Mouse (Mus musculus) layer of hippocampus, postnatal 10 days (tissue): Measurements from ENCODE around the gene Immp2l. TPM values are rescaled to one million over a fixed set of nuclear protein-coding genes. Genes with fewer than 3 reads are reported as not detected.

Source experiments
- DNase-seq, 2 experiments: peaks; one replicate each; pipeline ENCODE4 v3.0.0; 2021; ENCODE audit warnings: low spot score in 2 of 2
- total RNA-seq, 2 experiments: library from RNA; stranded (reverse); gene quantifications; 2 replicates each; pipeline ENCODE4 v1.2.3; 2021

Gene Immp2l
- total RNA-seq, 2 experiments from 2014 or later: 3.3 to 5.7 TPM

DNA sequence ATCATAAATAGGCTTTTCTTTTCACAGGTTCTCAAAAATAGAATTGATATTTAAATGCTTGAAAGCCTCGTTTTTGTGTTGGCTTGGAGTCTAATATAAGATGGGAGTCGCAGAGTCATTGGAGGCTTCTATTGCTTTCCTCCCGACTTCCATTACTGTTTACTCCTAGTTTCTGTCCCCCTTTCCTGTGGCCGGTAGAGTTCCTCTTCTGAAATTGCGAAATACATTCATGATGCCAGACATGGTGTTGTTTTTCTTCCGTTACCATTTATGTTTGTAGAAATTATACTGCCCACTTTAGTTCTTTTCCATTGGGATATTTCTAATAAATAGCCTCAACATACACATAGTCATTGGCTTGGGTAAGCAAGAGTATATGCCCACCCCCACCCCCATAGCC, 289.5 kb downstream of the Immp2l start:
- no peak for DNase-seq

DNA sequence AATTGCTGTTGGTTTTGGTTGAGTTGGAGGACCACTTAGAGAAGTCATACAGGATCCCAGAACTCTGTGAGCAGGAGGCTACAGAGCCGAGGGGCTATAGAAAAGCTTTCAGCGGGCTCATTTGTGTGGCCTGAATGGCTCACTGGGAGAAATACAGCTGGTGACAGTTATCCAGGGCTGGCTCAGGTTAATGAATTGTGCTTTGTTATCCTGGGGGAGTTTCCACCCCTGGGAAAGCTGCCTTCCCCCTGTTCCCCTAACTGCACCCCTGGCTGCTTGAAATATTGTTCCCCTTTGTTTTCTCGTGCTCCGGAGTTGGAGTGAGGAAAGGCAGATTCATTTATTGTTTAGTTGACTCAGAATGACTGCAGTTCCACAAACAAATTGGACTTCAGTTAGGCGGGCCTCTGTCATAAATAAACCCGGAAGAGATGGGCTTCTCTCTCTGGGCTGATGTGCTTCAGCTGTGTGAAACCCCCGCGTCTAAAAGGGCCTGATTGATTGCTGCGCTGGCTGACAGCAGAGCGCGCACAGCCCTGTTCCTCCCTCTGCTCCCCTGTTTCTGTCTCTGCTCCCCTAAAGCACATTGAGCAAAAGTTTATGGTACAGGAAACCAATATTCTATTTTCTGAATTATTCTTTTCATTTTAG, 291.0 kb downstream of the Immp2l start:
- DNase-seq: peak in 1 of 2 experiments; percentile 11

DNA sequence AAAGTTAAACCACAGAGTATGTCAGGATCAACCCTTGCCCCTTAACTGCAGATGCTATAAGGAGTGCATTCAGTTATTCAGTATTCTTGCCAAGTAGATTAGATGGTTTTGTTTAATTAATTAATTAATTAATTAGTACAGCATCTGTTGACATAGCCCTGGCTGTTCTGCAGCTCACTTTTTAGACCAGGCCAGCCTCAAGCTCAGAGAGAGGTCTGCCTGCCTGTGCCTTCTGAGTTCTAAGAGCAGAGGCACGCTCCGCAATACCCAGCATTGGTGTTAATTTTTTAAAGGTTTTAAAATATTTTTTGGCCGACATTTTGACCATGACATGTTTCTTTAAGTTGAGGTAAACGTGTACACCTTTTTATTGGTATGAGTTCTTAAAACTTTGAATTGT, 292.0 kb downstream of the Immp2l start:
- DNase-seq: no peak

DNA sequence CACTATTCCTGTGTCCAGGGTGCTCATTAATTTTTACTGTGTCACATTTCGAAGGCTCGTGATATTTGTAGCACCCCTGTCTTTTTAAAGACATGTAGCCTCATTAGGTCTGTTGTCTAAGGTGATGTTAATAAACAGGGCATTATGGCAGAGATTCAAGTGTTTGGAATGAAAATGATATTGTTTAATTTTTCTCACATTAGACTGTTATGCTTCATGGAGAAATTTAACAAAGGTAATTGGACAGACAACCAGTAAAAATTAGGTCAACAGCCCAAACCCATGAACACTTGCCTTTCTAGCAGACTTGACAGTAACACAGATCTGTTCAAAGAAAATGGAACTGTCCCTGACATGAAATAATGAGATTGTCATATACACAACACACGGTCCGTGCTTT, 292.5 kb downstream of the Immp2l start:
- DNase-seq: no peak

DNA sequence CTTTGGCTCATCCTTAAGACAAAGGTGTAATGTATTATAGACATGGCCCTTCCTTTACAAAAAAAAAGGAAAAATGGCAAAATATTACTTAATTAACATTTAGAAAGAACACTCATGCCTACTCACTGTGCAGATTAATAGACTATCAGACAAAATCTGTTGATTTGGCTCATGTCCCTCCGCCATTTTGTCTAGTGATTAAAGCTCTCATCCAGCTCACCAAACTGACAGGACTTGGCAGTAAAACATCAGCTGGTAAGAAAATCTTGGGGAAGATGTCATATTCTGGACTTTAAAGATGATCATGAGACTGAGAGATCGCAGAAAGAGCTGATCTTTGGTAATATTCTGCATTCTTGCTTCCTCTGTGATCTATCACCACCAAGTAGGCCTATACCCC, 293.5 kb downstream of the Immp2l start:
- DNase-seq: peak in 1 of 2 experiments; percentile 19

DNA sequence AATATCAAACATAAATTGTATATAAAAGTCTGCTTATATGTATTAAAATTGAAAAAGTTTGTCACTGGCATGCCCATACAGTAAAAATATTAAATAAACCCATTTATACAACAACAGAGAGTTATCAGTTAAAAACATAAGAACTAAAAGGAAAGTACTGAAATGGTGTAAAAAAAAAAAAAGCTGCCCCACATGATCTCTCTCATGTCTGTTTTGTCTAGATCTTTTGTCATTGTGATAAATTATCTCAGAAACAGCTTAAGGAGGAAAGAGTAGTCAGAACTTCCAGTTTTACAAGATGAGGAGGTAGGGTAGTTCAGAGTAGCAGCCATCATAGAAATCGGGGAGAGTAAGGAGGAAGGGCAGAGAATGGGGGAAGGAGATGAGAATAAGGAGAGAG, 298.1 kb downstream of the Immp2l start:
- DNase-seq: no peak

DNA sequence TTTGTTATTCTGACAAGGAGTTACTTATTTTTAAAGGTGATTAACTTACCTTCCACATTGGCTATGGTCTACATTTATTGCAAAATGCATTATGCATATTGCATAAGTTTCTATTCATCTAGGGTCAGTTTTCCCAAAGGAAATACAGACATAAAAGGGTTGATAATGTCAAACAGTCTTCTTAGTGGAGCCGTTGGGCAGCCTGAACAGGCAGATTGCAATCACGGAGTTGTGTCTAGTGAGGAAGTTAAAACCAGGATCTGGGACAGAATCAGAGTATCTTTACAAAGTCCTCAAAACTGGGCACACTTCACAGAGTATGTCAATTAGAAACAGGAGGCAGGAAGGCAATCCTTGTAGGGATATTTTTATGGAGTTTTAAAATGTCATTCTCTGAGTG, 300.5 kb downstream of the Immp2l start:
- DNase-seq: no peak

DNA sequence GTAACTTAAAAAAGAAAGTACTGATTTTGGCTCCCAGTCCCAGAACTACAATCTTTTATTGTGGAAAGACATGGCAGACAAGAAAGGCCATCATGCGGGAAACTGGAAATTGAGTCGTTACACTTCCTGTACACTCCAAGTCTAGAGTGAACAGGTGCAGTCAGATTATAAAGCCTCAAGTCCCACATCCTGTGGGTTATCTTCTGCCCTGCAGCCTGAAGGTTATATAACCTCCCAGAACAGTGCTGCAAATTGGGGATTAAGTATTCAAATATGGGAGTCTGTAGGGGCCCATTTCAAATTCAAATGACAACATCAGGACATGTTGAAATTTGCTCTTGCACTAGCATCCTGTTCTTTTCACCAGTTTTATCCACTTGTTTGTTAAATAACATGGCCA, 301.9 kb downstream of the Immp2l start:
- no peak for DNase-seq

DNA sequence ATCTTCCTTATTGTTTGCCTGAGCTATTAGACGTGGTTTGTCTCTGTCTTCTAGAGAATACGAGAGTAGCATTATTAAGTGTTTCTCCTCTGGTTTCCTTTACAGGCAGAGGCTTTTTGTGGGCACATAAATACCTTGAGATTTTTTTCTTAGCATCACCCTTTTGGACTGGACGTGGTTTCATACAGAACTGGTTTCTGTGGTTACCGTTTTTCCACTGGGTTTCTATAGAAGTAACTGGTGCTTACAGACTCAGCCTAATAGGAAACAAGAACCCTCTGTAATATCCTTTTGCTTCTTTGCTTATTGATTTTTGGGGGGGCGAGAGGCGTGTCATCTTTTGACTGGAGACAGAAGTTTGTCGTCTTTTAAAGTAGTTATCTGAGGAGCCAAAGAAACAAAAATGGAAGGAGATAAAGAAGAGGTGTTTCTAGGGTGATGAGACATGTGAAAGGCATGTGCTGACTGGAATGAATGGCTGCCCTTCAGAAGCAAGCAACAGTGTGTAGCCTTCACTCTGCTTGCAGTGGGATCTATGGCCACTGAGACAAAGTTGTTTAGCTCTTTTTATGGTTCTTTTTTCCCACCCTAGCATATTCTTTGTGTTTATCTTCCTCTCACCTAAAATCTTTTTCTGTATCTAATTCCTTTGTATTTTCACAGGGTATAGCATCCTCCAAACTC, 307.2 kb downstream of the Immp2l start:
- DNase-seq: no peak

DNA sequence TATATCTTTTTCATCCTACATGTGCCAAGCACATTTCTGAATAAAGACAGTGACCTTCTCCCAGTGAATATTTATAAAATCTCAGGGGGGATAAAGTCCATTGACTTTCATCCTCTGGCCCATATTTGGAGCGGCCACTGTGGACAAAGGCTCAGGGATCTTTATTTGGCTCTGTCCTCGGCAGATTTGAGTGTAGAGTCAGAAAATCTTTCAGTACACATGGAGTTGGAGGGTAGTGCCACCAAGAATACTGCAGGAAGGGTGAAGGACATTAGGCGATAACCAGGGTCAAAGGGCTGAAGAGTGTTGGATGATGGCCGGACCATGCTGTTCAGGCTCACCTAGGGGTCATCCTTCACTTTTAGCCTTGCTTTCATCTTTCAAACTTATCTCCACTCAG, 321.7 kb downstream of the Immp2l start:
- no peak for DNase-seq

DNA sequence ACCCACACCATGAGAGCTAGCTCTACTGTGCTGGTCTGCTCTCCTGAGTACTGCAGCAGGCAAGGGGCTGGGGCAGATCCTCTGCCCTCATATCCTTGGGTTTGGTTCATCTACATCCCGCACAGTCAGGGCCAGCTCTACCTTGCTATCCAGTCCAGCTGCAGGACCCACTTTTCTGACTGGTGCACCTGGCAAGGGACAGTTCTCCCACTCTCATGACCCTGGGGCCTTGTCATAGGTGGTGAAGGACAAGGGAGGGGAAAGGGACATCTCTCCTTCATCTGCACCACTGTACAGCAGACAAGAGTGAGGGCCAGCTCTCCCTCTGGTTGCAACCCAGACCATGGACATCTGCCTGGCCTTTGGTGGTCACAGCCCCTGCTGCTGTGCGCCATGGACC, 323.6 kb downstream of the Immp2l start:
- no peak for DNase-seq

DNA sequence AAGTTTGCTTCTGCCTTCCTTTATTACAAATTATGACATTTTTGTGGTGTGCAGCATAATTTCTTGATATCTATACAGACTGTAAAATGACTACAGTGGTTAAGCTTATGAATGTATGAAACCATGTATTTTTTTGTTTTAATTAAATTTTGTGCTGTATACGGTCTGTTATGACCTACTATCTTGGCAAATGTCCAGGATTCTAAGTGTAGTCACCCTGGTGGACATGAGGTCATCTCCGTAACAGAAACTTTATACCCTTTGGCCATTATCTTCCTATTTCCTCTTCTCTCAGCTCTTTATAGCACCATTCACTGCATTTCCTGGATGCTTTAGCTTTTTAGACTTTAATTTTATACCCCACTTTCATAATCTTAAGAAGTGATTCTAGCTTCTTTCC, 325.5 kb downstream of the Immp2l start:
- DNase-seq: no peak

DNA sequence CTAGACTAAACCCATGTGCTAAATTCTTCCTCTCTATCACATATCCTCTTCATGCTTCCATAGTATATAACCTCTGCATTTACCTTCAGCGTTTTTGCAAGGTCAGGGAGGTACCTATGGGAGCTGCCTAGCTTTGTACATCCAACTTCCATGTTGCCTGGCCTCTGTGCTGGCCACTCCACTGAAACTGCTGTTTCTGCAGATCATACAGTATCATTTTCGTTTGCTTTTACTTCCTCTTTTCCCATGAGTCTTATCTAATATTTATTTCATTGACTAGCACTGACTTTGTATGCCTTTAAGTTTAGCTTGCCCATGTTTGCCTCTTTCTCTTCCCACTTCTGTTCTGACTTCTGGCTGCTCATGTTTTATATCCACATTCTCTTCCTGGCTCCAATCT, 325.9 kb downstream of the Immp2l start:
- DNase-seq: no peak

DNA sequence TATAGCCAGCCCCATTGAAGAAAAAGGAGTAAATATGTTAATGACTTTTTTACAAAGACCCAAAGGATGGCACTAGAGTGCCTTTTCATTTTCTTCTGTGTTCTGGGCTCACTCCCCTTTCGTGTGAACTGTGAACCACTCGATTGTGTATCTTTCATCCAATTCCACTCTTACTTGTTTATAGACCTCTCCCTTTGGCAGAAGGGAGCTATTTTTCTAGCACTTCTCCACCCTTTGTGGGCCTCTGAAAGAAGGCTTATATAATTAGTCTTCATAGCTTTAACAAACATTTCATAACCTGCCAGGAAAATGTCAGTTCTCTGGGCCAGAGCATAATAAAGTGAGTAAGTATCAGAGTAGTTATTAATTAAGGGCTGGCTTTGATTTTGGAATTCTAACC, 327.4 kb downstream of the Immp2l start:
- no peak for DNase-seq

DNA sequence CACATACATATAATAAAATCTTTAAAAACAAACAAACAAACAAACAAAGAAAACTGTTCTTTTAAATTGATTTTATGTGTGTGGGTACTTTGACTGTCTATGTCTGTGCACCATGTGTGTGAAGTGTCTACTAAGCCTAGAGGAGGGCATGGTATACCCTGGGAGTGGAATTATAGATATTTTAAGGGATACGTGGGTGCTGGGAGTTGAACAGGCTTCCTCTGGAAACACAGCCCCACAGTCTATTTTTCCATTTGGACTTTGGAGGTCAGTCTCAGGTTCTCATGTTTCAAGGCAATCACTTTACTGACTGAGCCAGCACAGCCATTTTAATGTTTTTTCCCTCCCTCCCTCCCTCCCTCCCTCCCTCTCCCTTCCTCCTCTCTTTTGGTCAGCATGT, 331.0 kb downstream of the Immp2l start:
- DNase-seq: no peak

DNA sequence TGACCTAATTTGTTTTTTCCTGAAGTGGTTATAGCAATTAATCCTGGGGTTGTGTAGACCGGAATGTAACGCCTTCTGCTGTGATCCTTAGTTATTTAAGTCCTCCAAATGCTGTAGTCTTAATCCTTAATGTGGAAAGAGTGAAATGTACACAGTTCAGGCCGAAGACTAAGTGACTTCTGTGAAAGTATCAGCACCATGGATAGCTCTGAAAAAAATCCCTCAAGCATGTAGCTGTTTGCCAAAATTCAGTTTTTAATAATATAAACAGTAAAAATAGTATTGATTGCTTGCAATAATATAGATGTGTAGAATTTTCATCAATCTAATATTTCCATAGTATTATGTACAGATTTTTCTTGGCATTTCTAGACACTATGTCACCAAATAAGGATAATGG, 332.1 kb downstream of the Immp2l start:
- no peak for DNase-seq

DNA sequence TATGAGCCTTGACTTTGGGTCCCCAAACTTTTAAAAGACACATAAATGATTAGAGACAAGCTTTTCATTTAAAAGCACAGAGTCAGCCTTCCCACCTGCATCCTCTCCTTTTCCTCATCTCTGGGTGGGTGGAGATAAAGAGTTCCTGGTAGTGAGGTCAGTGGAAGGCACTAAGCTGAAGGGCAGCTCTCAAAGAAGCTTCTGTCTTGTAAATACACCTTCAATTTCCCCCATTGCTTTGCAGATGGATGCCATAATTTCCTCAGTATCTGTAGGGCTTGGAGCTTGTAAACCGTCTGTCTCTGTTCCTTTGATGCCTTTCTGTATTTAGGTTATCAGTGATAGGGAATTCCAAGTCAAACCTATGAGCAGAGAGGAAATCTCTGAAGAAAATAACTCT, 362.8 kb downstream of the Immp2l start:
- DNase-seq: no peak

DNA sequence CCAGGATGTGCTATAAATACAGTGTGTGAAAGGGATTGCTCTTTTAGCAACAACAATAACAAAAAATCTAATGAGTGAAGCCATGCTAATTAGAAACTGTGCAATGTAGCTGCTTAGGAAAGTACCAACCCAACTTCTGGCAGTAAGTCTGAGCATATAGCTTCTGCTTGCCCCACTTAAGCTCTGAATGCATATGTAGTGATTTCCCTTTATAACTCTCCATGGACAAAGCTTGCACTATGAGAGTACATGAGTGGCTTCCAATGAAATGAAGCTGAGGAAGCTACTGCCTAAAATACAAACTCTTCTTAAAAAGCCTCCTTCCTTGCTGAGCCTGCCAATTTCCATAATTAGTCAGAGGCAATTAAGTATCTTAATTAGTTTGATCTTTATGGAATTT, 370.3 kb downstream of the Immp2l start:
- no peak for DNase-seq

DNA sequence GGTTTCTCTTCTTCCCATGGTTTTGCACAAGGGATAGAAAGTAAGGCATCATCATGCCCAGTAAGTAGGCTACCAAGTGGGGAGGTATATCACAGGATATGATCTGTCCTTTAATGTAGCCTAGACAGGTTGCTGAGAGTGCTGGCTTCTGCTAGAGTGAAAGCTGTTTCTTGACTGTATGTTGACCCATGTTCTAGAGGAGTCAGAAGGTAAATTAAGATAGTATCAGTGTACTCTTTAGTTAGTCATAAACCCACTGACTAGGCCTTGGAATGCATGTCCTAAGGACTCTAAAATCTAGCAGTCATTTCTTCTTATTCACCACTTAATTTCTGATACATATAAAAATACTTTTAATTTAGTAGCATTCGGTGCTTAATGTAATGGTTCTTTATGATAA, 377.2 kb downstream of the Immp2l start:
- DNase-seq: no peak

DNA sequence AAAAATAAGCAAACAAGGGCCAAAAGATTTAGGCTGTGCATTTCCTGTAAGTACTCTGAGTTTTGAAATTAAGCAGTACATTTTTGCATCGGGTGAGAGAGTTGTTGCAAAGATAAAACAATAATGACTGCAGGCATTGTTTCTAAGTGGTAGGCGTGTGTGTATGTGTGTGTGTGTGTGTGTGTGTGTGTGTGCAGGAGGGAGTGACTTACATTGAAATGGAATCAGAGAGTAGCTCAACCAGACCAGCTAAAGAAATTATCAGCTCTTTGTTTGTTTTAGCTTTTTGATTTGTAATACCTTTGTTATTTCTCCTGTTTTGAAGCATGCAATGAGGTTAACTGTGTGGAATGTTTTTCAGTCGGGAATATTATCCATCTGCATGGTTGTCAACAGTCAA, 378.0 kb downstream of the Immp2l start:
- no peak for DNase-seq

DNA sequence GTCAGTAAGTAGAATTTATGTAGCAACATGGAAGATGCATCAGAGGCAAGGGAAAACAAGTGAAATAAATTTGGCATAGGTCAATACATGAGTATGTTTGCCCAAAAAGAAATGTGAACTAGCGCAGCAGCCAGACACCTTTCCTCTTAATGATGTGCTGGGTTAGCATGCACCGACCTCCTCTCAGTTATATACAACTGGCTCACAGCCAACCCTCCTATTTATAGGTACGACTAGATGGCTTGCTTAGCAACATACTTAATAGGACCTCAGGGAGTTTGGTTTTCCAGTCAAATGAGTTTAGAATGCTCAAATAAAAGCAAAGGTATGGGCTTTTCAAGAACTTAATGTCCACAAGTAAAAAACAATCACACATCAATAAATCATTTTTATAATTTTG, 385.5 kb downstream of the Immp2l start:
- no peak for DNase-seq

DNA sequence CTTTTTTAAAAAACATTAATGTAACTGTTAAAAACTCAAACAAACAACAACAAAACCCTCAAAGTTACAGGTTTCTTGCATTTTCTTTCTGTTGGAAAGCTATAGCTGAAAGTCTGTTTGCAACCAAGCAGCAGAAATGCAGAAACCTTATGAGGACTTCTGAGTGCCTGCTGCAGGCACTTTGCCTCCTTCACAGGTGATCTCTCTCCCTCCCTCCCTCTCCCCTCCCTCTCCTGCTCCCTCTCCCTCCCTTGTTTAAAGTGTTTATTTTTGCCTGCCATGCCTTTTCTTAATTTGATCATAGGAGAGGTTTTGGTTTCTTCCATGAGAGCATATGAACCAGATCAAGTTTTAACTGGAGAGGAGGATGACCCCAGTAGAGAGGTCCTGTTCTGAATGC, 392.7 kb downstream of the Immp2l start:
- no peak for DNase-seq

DNA sequence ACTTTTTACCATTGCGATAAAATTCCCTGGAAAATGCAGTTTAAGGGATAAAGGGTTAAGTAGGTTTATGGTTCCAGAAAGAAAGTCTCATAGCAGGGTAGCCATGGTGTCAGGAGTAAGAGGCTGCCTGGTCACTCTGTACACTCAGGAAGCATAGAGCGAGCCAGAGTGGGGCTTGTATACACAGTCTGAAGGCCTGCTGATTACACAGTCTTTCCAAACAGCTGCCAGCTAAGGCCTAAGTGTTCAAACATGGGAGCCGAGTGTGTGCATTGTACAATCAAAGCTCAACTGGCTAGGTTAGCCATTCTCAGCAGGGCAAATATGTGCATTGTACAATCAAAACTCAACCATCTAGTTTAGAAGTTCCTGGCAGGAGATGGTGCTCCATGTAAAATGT, 393.2 kb downstream of the Immp2l start:
- no peak for DNase-seq
